ENCODE assay signal across 30 mouse cellular contexts in genomic region chr5:66298856-66299255, GRCm38 (mm10). TPM values are rescaled to one million over a fixed set of nuclear protein-coding genes. Genes with fewer than 3 reads are reported as not detected.
A peak's percentile ranks its signal among the peaks of the same experiment; 100 is the strongest.
DNase-seq lines count a peak whose midpoint lies in the region; ATAC-seq lines count a peak whose summit lies in the region.
"Had no signal": no experiment of that assay in that cellular context is flagged by ENCODE, and none has a peak within 500 bp of the region (broad histone marks: within the 10 kb centered on the region; RNA-seq: fewer than 3 reads in every experiment).

No protein-coding gene starts in this region.

- ATAC-seq in megakaryocyte progenitor cell, adult 5-6 weeks (replicated peaks; ENCODE audit: poor library complexity): 0 out of 2 replicates have a peak, but pooled peaks have one; percentile 26
- ATAC-seq: CD4-positive, CD25-positive, alpha-beta regulatory T cell, adult 4 months; inflammation-experienced regulatory T-cells, adult 6 months; liver, embryonic 12.5 days; liver, postnatal 0 days had no signal

- peak; percentile 21 to 25 for DNase-seq in cerebellum, postnatal 10 days
- DNase-seq in cerebellum, adult 18-20 months: no peak
- DNase-seq in heart, adult 11 months: peak; percentile 57
- no peak for DNase-seq in heart, postnatal 25 days (ENCODE audit: low spot score)
- DNase-seq in adipocyte (ENCODE audit: low spot score): peak; percentile 92
- DNase-seq in limb, embryonic 10.5 days (ENCODE audit: low spot score): no peak
- DNase-seq: cerebellum, adult 9-10 months; gastrocnemius, postnatal 14 days; heart, adult 18-20 months; heart, postnatal 10 days; kidney, adult 11 months; kidney, postnatal 25 days; liver, postnatal 0 days; lung, postnatal 36 days; right cerebral cortex, adult 18-20 months; spleen, adult 18-20 months; thymus, postnatal 4 days had no signal

- H3K27me3 ChIP-seq in limb, embryonic 10.5 days (ENCODE audit: low read depth, poor library complexity, severe bottlenecking): no peaks in the 10 kb centered on the region
- H3K27me3 ChIP-seq: embryonic facial prominence, embryonic 13.5 days; heart, embryonic 13.5 days; hindbrain, embryonic 15.5 days; kidney, embryonic 15.5 days; liver, embryonic 12.5 days; megakaryocyte, embryonic 14.5 days; midbrain, embryonic 12.5 days; neural tube, embryonic 12.5 days had no signal

- no peaks in the 10 kb centered on the region for H3K4me1 ChIP-seq in limb, embryonic 10.5 days
- H3K4me1 ChIP-seq: embryonic facial prominence, embryonic 13.5 days; heart, embryonic 13.5 days; hindbrain, embryonic 10.5 days; hindbrain, embryonic 15.5 days; kidney, embryonic 15.5 days; liver, embryonic 12.5 days; midbrain, embryonic 12.5 days; neural tube, embryonic 12.5 days had no signal

- no peak overlapping the region for H3K4me3 ChIP-seq in limb, embryonic 10.5 days
- H3K4me3 ChIP-seq: embryonic facial prominence, embryonic 13.5 days; heart, embryonic 13.5 days; hindbrain, embryonic 10.5 days; hindbrain, embryonic 15.5 days; kidney, embryonic 15.5 days; liver, embryonic 12.5 days; megakaryocyte, embryonic 14.5 days; midbrain, embryonic 12.5 days; myocyte; neural tube, embryonic 12.5 days had no signal

- intact Hi-C loops in heart, postnatal 25 days (cut with DNase I): no loop called here

- WGBS in limb, embryonic 10.5 days: 93% methylated on average over 6 of the region's 6 CpGs

- no peak overlapping the region for H3K27ac ChIP-seq in limb, embryonic 10.5 days
- H3K27ac ChIP-seq: embryonic facial prominence, embryonic 13.5 days; heart, embryonic 13.5 days; hindbrain, embryonic 10.5 days; hindbrain, embryonic 15.5 days; kidney, embryonic 15.5 days; liver, embryonic 12.5 days; midbrain, embryonic 12.5 days; neural tube, embryonic 12.5 days had no signal

- peaks cover 8% of the 10 kb centered on the region for H3K36me3 ChIP-seq in limb, embryonic 10.5 days
- H3K36me3 ChIP-seq: liver, embryonic 12.5 days had no signal

- H3K9me3 ChIP-seq in limb, embryonic 10.5 days (replicated peaks): no peaks in the 10 kb centered on the region
- H3K9me3 ChIP-seq: embryonic facial prominence, embryonic 13.5 days; heart, embryonic 13.5 days; hindbrain, embryonic 10.5 days; hindbrain, embryonic 15.5 days; kidney, embryonic 15.5 days; liver, embryonic 12.5 days; midbrain, embryonic 12.5 days; neural tube, embryonic 12.5 days had no signal

RNA-seq across cellular contexts. Expression of gene Nsun7, which starts 39.2 kb away (rescaled TPM):
- not detected for total RNA-seq in heart, postnatal 25 days (2021)
- total RNA-seq in megakaryocyte progenitor cell, adult 5-6 weeks (2015): not detected in 2 replicates
- 0.17 TPM in 1 of 2 replicates, not detected in the other for total RNA-seq in megakaryocyte progenitor cell, adult 5-6 weeks (2017)
- polyA plus RNA-seq in limb, embryonic 10.5 days (2016; fragmentation: Nextera tagmentation; extraction: Ambion mirVana): 0.20 and 0.49 TPM in 2 replicates
- total RNA-seq: gastrocnemius, postnatal 14 days; heart, adult 18-20 months had no signal
- polyA plus RNA-seq: myocyte had no signal

Comparison
In these comparisons a context has a peak if more than half of its experiments do, and no peak if none do; other contexts are left out.
1. DNase-seq: peak in cerebellum, postnatal 10 days (2 of 2), heart, adult 11 months (single experiment) and adipocyte (single experiment); none in cerebellum, adult 18-20 months (0 of 2), heart, postnatal 25 days (single experiment) and limb, embryonic 10.5 days (single experiment).